Mouse (Mus musculus) MEL-GATA-1-ER (cell line): ENCODE measurements around the gene Gpr33.

ENCODE experiments used
- DNase-seq: peaks from one replicate; pipeline ENCODE4 v3.0.0-alpha.2; 2012; ENCODE audit warnings: low read depth; ENCODE audit errors: extremely low read depth

Gene Gpr33

DNA sequence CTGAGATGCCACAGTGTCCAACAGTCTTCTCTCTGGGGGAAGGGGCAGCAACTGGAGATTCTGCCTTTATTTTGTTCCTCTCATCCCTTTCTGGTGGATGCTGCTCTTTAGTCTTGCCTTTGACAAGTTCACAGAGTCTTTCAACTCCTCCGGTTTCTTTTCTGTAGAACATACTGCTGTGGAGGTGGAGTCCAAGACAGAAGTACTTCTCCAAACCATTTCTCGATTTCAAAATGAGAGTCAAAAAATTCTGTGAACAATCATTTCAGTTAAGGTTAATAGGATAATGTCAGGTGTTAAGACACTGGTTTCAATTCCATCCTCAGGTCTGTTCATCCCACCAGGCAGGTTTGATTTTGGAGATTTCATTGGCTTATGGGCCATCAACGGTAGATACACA is at the start of gene Gpr33:
TSS of gene Gpr33 (minus strand) at position 101 of the 400 bp plus-strand sequence.
- DNase-seq, result no peak

- DNase-seq, result peak; percentile 46
These were observed 21.5 kb upstream of the Gpr33 start for GRCm38 (mm10) chr12:52049324-52049723.

DNA sequence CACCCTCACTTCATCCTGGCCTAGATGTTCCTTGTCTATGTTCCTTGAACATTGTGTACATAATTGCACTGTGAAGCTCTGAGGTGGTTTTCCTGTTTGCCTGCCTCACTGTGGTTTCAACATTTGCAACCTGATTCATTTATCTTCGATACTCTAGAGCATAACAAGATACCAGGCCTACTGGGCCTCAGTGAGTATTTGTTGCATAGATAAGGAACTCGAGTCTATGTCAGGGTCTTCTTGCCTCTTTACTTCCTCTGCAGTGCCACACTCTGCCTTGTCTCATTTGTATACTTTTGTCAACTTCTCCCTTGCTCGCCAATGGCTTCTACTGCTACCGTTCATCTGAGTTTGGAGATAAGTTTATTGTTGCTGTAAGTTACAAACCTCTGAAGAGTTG is 18.5 kb upstream of the Gpr33 start:
- no peak for DNase-seq

GRCm38 (mm10) chr12:52042818-52043336 is 15.0 kb upstream of the Gpr33 start:
- no peak for DNase-seq

DNA sequence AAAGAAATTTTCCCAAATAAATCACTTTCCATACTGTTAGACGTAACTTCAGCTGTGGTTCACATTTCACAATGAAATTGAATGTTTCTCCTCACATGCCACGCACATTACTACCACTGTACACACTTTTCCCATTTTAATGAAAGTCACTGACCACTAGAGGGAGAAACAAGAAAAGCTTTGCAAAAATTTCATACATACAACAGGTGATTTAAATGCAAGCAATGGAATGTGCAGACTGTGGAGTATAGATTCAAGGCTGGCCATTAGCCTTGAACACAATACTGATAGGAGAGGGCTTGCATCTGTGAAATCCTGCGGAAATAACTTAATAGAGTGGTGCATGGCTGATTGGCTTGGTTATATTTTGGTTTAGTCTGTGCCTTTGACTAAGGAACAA is 10.5 kb upstream of the Gpr33 start:
- DNase-seq, result no peak

GRCm38 (mm10) chr12:52034956-52035355 is 7.1 kb upstream of the Gpr33 start:
- no peak for DNase-seq

DNA sequence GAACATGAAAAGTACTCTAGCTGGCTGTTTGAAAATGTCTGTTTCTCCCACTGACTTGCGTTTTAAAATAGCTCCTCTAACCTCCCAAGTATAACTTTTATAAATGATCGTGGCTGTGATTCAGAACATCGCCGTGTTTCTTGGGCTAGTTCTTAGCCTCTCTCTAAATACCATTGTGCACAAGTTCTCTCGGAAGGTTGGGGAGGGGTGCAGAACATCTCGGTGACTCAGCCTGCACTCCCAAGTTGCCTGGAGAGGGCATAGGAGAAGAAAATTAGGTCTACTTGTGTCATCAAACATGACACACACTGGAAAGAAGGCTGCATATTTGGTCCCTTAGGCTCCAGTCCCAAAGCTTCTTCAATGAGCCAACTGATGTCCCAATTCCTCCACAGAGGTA is 4.4 kb upstream of the Gpr33 start:
- DNase-seq, result no peak

GRCm38 (mm10) chr12:52014494-52015029 is 13.3 kb downstream of the Gpr33 start:
- DNase-seq, result no peak

GRCm38 (mm10) chr12:52014044-52014443 is 13.8 kb downstream of the Gpr33 start:
- peak; percentile 36 for DNase-seq

- no peak for DNase-seq
These were observed 14.6 kb downstream of the Gpr33 start for GRCm38 (mm10) chr12:52013274-52013673.

- DNase-seq, result no peak
These were observed 15.7 kb downstream of the Gpr33 start for GRCm38 (mm10) chr12:52012159-52012558.

- no peak for DNase-seq
These were observed 17.3 kb downstream of the Gpr33 start for GRCm38 (mm10) chr12:52010630-52010961.

GRCm38 (mm10) chr12:52009928-52010629 is 17.8 kb downstream of the Gpr33 start:
- no peak for DNase-seq

- no peak for DNase-seq
These were observed 21.2 kb downstream of the Gpr33 start for GRCm38 (mm10) chr12:52006633-52006994.

DNA sequence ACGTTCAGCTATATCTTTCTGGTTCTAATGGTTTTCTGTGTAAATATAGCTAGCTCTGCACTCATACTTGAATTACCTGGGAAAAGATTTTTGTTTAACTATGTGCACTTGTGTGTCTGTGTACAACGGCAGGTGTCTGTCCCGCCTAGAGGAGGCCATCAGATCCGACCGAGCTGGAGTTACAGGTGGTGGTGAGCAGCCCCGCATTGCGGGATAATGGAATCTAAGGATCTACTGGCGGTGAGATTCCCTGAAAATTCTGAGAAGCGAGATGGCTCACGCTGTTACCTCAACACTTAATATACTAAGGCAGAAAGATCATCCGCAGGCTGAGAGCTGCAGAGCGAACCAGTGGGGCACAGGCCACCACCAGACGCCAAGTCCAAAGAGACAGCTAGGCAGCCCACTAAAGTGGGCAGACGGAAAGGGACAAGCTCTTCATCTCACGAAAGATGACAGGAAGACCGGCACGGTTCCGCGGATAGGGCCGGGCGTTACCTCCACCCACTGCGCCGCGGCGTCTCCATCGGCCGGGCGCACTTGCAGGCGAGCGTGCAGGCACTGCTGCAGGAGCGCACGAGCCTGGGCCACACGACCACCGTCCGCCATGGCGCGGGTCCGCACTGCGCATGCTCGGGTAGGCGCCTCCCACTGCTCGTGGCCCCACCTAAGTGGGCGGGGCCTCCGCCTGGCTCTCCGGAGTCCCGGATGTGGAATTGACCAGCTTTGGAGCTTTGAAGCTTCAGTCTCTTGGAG is 21.8 kb downstream of the Gpr33 start, which contains the start of gene Dtd2:
TSS of gene Dtd2 (minus strand) at position 625 of the 756 bp plus-strand sequence.
- peak; percentile 58 for DNase-seq

GRCm38 (mm10) chr12:52002746-52003145 is 25.1 kb downstream of the Gpr33 start:
- DNase-seq, result no peak

DNA sequence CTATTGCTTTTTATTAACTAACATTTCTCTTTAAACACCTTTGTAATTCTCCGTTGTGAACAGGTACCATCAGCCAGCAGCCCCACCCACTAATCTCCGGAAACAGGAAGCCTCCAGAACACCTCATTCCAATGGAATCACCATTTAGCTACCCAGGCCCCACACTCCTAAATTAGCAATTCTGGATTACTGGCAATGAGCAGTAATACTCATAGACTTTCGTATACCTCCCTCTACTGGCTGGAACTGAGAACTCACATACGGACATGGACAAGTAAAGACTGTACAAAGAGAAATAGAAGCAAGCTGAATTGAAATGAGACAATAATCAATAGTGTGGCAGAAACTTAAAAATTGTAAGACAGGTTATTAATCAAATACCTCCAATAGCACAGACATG is 26.3 kb downstream of the Gpr33 start:
- peak; percentile 59 for DNase-seq

DNA sequence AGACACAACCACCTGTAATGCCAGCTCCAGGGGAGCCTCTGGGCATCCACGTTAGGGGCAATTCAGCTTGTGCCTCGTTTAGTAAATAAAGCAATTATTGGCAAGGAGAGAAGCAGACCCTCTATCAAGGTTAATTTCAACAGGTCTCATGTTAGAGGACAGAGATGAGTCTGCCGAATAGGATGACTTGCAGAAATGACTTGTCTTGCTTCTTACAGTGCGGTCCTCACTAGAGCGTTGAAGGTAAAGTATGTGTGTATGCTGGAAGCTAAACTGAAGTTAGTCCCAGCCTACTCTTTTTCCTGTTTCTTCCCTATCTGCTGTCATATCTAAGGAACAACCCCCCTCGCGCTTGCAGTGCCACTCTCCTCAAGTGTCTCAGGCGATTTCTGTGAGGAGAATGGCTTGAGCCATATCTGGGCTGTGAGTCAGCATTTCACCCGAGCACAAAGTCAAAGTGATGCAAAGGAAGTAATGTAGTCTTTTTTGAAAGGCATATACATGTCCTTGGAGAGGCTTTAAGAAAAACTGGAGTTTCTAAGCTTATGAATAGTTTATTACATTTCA is 29.4 kb downstream of the Gpr33 start:
- DNase-seq, result peak; percentile 68

DNA sequence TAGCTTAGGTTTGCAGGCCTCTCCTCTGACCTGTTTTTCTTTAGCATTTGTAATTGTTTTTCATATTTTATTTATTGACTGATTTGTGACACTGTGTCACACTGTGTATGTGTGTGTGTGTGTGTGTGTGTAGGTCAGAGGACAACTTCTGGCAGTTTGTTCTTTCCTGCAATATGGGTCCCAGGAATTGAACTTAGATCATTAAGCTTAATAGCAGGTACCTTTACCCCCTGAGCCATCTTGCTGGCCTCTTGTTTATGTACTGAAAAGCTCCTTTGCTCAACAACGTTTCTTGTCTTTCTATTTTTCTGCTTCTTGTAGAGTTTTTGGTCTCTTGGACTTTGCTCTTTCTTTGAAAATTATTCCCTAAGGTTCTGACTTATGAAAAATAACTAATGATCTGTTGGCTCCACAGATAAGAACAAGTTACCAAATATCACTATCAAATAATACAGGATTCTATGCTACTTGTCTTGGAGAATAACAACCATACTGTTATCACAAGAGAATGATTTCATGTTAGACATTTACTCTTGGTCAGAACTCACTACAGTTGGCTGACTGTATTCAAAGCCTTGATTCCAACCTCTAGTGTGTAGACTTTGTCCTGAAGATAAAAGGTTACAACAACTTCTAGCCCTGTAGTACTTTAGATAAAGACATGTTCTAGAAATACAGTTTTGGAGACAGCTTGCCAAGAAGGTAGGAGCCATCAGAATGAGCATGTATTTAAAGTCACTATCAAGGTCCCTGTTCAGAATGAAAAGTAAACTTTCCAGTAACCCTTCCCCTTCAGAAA is 31.9 kb downstream of the Gpr33 start:
- no peak for DNase-seq

DNA sequence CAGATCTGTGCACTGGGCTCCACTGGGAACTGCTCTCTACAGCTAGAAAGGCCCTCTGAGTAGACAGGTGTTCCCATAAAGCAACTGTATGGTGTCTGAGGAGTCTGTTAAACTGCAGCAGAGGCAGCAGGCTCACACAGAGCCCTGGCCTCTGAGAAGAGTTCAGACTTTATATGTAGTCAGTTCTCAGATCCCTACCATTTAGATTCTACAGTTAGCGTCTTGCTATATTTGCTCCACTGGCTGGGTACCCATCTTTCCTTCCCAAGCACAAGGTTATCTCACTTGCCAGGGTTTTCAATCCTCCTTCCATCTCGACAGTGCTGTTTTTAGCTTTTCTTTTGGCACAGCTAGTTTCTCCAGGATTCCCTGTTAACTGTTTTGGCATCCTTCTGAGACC is 37.2 kb downstream of the Gpr33 start:
- no peak for DNase-seq

GRCm38 (mm10) chr12:51988536-51988935 is 39.3 kb downstream of the Gpr33 start:
- no peak for DNase-seq
